Mouse (Mus musculus): Measurements from ENCODE around the gene Jade1.

DNA sequence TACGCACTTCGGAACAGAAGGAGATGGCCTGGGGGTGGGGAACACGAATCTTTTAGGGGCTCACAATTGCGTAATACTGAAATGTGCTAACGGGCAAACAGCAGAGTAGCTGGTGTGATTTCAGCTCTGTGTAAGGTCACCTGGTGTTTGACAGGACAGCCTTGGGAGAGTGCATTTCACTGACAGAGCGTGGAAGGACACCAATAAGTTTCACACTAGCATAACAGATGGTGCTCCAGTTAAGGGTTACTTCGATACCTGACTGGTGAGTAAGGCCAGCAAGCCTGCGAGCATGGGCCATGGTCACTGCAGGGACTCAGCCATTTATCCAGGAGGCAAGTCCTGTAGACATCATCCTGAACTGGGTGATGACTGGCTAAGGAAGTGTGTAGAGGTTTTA is 18.7 kb downstream of the Jade1 start:
- TF ChIP-seq CTCF (conservative IDR thresholded peaks at IDR 0.05 in 1 of 2, IDR thresholded peaks at IDR 0.05 in 1 of 2; ENCODE audit: low read depth in 2 of 2, low read length in 2 of 2) (no peak), EP300 (IDR thresholded peaks at IDR 0.05; ENCODE audit: low read length) (no peak), MAZ (IDR thresholded peaks at IDR 0.05; ENCODE audit: low read depth, low read length) (no peak), ETS1 (conservative IDR thresholded peaks at IDR 0.05; ENCODE audit: low read depth, low read length) (no peak), POLR2A (IDR thresholded peaks at IDR 0.05; ENCODE audit: low read depth, low read length) (no peak), SIN3A (IDR thresholded peaks at IDR 0.05; ENCODE audit: low read length) (no peak), MXI1 (IDR thresholded peaks at IDR 0.05; ENCODE audit: low read depth, low read length) (no peak), ZKSCAN1 (IDR thresholded peaks at IDR 0.05; ENCODE audit: borderline replicate concordance, low read depth, low read length) (no peak), E2F4 (IDR thresholded peaks at IDR 0.05; ENCODE audit: insufficient replicate concordance, low read depth, low read length) (no peak), MYC (IDR thresholded peaks at IDR 0.05; ENCODE audit: low read depth, low read length) (no peak), MEF2A (IDR thresholded peaks at IDR 0.05; ENCODE audit: borderline replicate concordance, low read depth, low read length) (no peak)
